Mouse (Mus musculus) testis, adult 2 months (tissue): ENCODE results near the gene 4930572O03Rik.
"Not testable (repeated sequence)": the region's sequence is repeated elsewhere in the genome, so short reads cannot be mapped to it uniquely, and the experiment has no call there.

ENCODE experiments used
- CTCF ChIP-seq: fragments of 200-500 bp; IDR thresholded peaks from 2 replicates; pipeline ENCODE4 v1.5.1; 2012; ENCODE audit warnings: low read depth, mild to moderate bottlenecking, inconsistent platforms, low read length, moderate library complexity; ENCODE audit not compliant: control insufficient read depth, insufficient read depth, insufficient replicate concordance
- POLR2A ChIP-seq: fragments of 200-500 bp; IDR thresholded peaks from 2 replicates; pipeline ENCODE4 v1.6.1; 2012; ENCODE audit warnings: low read depth, mild to moderate bottlenecking, inconsistent platforms, low read length, moderate library complexity; ENCODE audit not compliant: control insufficient read depth

- TF ChIP-seq CTCF, POLR2A: not testable (repeated sequence)
Measured at GRCm38 (mm10) chr5:15681301-15682035, 24.6 kb upstream of the 4930572O03Rik start.
